Mouse (Mus musculus): ENCODE measurements at regions not wholly inside any gene's neighbourhood (a gene's known extent, or its start where the extent isn't known, plus 50 kb on each side); places are given as distances from the start of the nearest gene placed in this dataset.

- DNase-seq: no peak
Measured at GRCm38 (mm10) chr9:12492890-12493618, 752.6 kb downstream of the Jrkl start.

DNA sequence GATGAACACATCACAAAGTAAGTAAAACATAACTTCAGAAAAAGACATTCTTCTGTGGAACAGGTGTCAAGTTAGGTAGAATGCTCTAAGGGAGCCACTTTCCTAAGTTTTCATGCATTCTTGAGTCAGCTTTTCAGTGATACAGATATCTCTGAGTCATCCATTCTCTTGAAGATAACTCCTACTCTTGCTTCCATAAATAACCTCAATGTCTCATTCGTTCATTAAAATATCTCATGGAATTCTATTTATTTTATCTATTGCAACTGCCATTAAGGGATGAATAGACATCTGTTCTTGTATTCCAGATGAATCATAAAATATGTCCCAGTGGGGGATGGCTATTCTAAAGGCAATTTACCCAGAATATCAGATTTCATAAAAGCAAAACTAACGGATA, 787.8 kb downstream of the Jrkl start:
- no peak for DNase-seq

- DNase-seq: no peak
Measured at GRCm38 (mm10) chr9:12456695-12457094, 788.9 kb downstream of the Jrkl start.

- no peak for DNase-seq
Measured at GRCm38 (mm10) chr9:12434171-12434570, 811.5 kb downstream of the Jrkl start.

- no peak for DNase-seq
Measured at GRCm38 (mm10) chr9:12421906-12422305, 823.7 kb downstream of the Jrkl start.

- DNase-seq: no peak
Measured at GRCm38 (mm10) chr9:12408500-12408899, 837.1 kb downstream of the Jrkl start.

- DNase-seq: no peak
Measured at GRCm38 (mm10) chr9:12404185-12404584, 841.4 kb downstream of the Jrkl start.

DNA sequence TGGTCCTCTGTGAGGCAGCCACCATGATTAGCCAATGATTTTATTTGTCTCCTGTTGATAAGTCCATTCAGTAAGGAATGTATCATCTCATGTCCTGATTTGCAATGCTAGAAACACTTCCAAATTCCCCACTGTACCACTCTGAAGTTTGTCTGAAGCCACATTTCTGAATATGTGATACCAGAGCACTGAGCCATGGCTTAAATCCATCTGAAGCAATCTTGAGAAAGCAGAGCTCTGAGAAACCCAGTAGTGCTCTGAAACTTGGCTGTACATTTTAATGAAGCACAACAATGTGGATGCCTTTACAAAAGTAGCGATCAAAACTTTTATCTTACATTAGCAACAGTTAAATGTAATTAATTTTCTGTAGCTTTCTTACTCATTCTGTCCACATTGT, 850.0 kb downstream of the Jrkl start:
- no peak for DNase-seq

DNA sequence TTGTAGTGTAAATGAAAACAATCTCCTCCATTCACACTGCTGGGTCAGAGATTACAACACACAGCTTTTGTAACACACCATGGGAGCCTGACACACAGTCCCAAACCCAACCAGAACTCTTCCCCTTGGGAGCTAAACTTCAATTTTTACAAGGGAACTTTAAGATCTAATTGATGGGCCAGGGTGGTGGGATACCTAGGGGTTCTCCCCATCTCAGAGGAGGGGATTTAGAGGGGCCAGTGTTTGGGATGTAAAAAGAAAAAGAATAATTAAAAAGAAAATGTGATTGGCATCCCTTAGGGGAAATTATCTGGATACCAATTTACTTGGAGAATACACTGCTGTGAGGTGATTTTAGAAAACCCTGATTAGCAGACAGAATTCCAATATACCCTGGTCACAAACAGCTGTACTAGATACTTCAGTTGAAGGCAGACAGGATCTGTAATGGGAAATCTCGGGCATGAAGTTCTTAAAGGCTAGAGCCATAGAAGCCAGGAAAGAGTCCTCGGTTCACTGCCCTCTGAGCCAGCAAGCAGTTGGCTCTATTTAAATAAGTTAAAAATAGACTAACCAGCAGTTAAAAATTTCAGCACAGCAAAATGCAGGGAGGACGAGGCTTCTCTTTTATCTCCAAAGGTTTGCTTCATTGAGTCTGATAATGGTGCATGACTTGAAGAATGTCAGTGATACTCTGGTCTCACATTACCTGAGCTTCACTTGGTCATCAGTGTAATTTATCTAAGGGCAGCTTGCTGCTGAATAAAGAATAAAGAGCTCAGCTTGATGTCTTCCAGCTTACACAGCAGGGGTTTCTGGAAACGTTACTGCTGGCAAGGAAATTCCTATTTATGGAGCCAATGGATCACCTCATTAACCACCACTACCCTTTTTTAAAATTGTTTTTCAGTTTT, 864.6 kb downstream of the Jrkl start:
- DNase-seq: peak; percentile 23

- no peak for DNase-seq
Measured at GRCm38 (mm10) chr9:12380029-12380428, 865.6 kb downstream of the Jrkl start.

GRCm38 (mm10) chr9:12344296-12344695, 901.3 kb downstream of the Jrkl start:
- DNase-seq: no peak

DNA sequence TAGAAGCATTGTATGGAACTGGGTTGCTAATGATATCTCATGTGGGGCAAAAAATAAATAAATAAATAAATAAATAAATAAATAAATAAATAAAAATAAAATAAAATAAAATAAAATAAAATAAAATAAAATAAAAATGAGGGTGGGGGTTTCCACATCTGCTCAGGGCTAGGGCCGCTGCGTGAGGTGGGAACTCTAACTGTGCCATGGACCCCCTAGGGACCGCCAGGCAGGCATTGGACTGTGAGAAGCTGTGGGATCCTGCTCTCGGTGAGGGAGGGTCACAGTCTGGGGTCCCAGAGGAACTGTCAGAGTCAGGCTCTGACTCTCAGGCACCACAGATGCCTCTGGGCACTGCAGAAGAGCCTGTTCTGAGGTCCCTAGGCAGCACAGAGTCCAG, 904.2 kb downstream of the Jrkl start:
- DNase-seq: no peak

DNA sequence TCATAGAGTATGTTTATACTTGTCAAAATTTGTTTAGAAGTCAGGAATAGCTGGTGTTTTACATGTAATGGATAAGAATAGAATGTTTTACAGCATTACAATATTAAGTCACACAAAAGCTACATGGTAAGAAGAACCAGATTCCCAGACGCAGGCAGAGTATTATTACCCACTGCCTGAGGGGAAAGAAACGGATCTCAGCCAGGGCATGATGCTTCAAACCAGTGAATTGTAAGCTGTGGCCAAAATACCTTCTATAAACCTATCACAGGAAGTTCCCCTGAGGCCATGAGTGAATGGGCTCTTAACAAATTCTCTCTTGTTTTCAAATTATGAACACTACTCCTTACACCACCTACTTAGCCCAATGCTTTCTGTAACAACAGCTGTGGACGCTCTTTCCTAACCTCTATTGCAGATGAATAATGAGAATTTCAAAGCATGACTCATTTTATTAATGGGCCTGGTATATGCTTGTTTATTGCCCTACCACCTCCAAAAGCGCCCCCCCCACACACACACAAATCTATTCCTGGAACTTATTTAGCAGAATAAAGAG, 932.0 kb downstream of the Jrkl start:
- no peak for DNase-seq

DNA sequence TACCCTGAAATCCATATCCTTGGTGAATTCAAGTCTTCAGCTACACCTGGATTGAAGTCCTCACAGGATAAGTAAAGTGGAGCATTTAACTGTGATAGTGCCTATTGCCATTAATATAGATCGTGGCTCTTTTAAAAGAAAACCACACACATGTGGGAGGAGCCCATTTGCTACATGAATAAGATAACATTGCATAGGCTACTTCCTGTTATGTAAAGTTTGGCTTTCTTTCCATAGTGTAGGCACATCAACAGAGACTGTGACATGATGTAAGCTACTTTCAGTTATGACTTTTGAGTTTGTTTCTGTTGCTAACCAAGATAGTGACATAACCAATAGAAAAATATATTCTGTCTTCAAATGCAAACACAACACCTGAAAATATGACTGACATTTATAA, 932.6 kb downstream of the Jrkl start:
- no peak for DNase-seq

Measured in kidney, adult 18-20 months (tissue).